Mouse (Mus musculus) kidney, adult 8-10 months (tissue): ENCODE measurements around the gene Rnf157.
A peak's percentile ranks its signal among the peaks of the same experiment; 100 is the strongest.

Experiments used
- DNase-seq, 2 experiments: peaks; one replicate each; pipeline ENCODE4 v3.0.0; 2022

Rnf157 gene

DNA sequence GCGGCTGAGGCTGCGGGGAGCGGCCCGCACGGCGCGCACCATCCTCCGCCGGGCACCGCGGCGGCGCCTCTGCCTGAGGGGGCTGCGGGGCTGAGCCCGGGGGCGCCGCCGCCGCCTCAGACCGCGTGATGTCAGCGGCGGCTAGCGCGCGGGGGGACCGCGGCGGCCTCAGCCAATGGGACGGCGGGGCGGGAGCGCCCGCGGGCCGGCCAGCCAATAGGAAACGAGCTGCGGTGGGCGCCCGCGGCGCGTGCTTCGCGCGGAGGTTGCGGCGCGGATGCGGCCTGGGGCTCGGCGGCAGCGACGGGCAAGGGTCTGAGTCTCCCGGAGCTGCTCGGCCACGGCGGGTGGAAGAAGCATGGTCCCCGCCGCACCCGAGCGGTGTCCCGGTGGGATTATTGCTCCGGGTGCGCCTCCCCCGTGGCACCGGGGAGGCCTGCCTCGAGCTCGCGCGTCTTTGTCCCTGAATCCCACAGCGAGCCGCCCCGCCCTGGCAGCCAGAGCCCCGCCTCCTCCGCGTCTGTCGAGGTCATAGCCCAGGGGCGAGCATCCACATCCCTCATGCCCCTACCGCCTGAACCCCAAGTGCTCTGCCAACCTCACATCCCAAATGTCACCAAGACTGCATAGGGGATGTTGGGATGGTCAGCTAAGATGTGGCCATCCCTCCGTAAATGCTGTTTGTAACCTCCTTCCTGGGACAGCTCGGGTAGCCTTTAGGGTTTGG, at the start of gene Rnf157:
Rnf157 (minus strand) TSS at position 129 of the 727 bp plus-strand sequence.
- DNase-seq: peak in 1 of 2 experiments; percentile 54

DNA sequence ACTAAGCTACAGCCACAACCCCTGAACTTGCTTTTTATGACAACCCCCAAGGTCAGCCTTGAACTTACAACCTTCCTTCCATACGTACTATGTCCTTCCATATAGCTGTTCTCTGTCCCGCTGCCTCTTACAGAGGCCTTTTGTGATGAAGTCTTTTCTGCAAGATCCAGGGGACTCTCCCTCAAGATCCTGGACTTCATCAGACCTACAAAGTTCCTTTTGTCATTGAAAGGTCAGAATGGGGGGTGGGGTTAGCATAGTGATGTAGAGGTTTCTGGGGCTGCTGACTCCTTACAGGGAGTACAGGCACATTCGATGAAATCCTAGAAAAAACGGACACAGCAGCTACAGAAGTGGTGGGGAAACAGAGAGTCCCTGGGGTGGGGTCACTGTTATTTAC, 47.0 kb upstream of the Rnf157 start:
- no peak for DNase-seq

DNA sequence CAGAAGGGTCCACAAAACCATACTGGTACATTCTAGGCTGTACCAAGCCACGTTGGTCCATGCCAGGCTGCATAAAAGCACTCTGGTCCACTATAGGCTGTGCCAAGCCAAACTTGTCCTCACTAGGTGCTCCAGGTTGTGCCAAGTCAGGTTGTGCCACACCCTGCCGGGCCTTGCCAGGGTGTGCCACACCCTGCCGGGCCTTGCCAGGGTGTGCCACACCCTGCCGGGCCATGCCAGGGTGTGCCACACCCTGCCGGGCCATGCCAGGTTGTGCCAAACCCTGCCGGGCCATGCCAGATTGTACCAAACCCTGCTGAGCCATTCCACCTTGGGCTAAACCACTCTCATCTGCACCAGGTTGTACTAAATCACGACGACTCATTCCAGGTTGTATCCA, 43.4 kb upstream of the Rnf157 start:
- no peak for DNase-seq

DNA sequence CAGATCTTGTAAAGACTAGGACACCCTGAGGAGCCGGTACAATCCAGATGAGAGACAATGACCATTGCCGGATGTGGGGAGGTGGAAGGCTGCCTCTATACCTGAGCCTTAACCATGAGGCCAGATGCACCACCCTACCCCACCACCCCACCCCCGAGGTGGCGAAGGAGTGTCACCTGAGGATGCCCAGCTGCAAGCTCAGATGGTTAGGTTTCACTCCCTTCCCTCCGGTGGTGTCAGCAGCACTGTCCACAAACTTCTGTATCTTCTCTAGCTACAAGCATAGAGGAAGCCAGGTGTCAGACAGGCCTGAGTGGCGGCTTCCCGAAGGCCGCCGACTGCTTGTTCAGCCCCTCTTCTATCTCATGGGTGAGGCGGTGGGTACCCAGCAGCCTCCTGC, 41.1 kb upstream of the Rnf157 start:
- no peak for DNase-seq

DNA sequence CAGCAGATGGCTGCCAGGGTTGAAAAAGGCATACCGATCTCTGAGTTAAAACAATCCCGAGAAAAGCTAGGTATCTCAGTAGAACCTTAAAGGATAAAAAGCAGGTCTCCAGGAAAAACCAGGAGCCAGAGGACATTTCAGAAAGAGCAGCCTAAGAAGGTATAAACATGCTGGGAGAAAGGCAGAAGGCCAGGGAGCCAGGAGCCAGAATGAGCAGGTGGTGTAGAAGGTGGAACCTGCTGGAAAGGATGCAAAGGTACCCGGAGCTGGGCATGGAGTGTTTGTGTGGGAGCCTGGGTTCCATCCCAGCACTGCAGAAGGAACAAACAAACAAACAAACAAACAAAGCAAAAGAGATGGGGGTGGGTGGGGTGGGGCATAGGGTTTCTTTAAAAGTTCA, 36.5 kb upstream of the Rnf157 start:
- no peak for DNase-seq

DNA sequence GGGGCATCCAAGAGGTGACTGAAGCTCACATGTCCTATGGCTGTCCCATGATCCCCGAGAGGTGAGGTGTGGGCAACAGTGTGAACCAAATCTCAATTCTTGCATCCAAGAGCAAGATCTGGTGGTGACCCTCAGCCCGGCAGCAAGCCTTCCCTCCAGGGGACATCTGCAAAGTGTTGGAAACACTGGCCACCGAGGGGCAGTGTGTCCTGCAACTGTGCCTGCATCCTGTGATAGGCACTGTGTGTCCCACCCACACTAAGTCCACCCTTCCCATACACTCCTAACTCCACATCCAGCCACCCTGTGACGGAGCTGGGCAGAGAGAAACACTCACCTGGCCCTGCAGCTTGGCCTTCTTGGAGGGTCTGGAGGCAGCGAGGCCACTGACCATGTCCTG, 35.0 kb upstream of the Rnf157 start:
- no peak for DNase-seq

DNA sequence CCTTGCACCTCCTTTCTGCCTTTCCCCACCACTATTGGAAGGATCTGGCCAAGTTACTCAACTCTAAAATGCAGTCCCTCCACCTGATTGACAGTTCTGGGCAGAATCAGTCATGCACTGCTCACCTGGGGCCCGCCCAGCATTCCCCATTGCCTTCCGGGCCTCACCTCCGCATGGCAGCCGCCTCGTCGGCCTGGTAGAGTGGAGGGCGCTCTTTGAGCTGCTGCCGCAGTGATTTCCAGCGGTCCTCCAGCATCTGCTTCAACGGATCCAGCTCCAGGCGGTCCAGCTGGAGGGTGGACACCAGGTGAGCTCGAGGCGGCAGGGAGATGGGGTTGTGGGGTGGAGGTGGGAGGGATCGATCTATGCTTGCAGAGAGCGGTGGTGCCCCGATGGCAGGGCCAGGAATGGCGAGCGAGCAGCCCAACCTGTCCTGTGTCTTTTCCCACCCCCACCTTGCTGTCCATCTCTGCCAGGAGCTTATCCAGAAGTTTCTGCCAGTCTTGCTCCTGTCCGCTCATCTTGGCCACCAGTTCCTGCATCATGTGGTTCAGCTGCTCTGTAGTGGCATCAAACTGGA, 33.6 kb upstream of the Rnf157 start:
- DNase-seq: no peak

DNA sequence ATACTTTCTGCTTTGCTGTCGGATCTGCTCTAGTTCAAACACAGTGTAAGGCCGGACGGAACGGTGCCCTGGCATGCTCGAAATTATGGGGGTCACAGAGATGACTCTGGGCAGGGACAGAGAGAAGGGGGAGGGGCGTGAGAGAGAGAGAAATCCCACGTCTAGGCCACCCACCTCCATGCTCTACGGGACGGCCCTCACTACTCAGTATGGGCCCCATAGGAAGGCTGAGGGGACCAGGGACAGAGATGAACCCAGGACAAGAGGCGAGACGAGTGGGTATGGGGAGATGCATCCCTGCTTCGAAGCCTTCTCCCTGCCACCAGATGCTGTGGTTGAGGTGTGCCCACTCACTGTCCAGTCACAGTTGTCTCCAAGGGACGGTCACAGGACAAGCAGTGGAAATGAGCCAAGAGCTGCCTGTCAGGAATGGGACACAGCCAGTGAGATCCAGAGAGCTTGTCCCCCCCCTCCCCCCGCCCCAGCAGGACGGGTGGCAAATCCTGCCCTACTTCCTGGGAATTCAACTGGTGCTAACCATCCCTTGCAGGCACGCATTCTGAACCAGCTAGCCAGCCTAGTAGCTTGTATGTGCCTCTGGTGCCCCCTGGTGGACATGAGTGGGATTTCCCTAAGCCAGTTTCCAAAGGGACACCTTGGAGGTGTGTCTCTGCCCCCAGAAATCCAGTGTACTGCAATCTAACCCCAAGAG, 32.9 kb upstream of the Rnf157 start:
- peak; percentile 85 to 96 for DNase-seq

DNA sequence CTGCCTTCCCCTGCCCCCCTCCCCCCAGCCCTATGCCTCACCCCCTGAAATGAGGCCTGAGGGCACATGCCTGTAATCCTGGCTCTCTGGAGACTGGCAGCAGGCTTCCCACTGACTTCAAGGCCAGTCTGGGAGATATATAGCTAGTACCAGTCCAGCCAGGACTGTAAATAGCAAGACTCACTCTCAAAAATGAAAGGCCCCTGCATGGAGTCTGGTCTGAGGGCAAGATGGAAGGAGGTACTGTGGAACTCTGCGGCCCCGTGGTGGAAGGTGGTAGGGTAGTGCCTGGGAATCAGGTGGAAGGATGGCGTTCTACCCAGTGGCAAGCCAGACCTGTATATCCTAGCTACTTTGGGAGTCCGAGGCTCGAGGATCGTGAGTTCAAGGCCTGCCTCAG, 31.1 kb upstream of the Rnf157 start:
- DNase-seq: no peak

DNA sequence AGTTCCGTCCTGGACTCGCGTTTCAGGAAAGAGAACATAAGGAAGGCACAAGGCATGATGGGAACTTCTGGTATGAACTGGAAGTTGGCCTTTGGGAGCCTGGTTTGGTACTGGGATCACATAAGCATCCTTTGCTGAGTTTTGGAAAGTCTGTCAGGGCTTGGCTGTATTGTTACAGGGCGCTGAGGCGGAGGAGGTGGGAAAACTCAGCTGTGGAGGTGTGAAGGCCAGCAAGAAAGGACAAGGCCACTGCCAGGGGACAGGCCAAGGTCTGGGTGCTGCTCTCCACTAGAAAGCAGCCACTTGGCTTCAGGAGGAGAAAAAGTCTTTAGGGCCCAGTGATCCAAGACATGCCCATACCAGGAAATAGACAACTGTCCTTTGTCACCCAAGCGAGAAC, 30.5 kb upstream of the Rnf157 start:
- DNase-seq: no peak

DNA sequence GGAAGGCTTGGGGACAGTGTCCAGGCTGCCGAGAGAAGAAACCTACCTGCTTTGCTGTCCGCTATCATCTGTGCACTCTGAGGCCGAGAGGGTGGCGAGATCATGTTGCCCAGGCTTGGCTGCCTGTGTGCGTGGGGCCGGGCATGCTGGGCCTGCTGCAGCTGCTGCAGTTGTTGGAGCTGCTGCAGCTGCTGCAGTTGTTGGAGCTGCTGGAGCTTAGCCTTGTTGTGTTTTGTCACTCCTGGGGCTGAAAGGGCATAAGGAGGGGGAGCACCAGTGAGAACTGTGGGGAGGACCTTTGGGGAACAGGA, 30.0 kb upstream of the Rnf157 start:
- DNase-seq: no peak

DNA sequence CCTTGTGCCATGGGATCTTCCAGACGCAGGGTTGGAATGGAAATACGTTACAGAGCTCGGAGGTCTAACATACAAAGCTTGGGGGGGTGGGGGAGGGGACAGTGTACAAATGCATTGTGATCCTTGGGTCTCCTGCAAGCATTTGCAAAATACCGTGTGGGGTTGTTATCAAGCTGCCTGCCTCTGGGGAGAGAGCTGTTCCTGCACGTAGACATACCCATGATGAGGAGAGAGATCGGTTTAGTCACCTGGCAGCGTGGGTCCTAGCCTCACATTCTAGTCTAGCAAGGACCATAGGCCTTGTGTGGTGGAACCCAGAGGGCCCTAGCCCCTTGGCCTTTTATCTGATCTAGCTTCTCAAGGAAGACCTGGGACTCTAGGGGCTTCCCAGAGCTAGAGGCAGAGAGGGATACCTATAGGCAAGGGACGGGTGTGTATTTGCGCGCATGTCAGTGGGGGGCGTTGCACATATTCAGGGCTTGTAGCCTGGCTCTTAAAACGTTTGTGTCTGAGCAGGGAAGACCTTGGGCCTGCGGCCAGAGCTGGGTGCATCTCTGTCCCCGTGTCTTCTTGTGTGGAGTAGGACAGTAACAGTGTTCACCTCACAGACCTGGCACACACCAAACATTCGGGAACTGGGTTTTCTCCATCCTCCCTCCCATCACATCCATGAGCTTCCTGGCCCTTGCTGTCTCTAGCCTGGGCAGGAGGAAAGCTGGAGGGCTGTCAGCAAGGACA, 29.5 kb upstream of the Rnf157 start:
- no peak for DNase-seq

DNA sequence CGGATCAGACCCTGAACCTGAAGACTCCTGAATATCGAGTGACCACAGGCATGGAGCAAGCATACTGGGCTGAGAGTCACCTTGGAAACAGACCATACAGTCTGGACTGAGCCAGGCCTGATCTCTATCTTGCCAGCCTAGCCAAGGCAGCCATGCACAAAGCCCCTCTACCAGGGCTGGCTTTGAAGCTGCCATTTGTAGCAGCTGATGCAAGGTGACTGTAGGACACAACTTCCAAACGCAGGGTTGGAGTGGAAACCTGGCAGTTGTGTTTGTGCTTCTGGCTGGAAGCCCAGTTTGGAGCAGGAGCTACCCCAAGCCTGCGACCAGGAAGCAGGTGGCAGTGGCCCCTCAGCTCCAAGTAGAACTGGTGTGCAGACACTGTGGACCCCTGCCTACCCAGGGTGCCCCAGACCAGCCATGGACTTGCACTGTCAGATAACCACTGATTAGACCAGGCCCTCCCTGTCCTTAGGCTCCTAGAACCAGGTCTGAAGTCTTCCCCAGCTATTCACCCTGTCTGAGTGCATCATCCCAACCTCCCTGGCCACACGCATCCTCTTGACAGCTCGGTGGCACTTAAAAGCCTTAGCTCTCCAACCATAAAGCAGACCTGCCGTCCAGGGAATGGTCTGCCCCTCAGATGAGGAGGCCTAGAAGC, 27.7 kb upstream of the Rnf157 start:
- DNase-seq: no peak

DNA sequence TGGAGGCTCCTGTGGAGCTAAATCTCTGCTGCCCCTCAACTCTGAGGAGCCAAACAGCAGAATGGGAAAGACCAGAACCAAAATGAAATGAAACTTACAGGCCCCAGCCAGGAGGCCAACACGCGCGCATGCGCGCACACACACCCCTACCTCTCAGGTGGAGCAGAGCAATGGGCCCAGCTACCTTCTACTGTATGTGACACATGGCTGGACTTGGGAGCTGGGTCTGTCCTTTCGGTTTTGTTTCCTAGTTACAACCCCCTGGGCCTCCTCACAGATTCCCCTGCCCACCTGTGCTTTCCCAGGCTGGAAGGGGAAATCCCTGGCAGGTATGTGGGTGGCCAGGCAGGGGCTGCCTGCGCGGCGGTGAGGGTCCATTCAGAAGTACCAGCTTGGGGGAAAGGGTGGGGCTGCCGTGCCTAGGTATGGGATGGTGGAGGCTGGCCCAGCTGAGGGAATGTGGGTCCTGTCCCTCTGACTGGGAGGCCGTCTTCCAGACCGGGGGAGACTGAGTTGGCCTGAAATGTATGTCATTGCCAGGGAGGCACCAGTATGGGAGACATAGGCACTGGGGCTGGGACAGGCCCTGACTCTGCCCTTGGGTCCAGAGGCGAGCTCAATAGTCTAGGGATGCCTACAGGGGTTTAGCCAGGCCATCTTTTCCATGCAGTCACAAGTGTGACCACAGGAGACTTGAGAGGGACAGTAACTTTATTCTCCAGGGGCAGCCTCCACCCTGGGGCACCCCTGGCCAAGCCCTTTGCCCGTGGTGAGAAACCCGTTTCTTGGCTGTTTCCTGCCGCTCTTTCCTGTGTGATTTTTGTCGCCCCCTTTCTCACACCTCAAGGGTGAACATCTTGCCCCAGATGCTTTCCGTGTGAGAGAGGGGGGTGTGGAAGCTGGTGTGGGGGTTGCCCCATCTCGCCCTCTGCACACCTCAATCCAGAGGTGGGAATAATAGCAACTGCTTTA, 26.7 kb upstream of the Rnf157 start:
- no peak for DNase-seq

DNA sequence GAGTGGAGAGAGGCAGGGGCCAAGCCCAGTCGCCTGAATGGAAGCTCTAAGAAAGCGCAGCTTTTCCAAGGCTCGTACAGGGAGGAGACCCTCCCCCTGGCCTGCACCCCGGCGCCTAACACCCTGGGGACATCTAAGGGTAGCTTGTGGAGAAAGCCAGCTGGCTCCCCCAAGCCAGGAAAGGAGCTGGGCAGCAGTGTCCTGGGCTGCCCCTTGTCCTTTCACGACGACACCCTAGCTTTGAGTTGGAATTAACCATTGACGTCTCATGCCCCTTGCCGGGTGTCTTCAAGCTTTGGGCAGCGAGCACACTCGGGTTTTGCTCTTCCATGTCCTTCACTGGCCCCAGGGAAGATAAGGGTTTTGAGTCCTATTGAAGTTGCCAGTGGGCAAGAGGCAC, 24.7 kb upstream of the Rnf157 start:
- no peak for DNase-seq

DNA sequence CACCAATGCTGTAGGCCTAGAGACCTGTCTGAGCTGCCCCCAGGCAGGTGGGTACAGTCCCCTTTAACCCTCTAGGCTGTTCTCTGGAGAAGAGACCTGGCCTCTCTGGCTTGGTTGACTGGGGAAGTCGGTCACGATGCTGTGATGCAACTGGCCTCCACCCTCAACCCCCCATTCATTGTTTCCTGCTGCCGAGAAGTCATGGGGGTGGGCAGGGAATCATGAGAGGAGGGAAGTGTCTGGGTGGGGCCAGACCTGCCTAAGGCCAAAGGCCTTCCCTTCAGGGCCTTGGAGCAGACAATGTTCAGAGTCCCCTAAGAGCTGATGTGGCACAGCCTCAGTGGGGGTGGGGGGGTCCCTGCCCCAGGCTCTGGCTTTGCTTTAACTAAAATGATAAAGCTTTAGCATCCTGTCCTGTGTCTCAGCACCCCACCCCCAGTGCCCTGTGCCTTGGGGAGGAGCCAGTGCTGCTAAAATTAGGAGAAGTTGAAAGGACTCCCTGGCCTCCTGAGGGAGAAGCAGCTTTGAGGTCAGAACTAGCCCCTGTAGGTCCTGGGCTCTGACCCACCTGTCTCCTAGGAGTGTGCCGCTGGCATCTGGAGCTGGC, 24.0 kb upstream of the Rnf157 start:
- peak in 1 of 2 experiments; percentile 45 for DNase-seq

DNA sequence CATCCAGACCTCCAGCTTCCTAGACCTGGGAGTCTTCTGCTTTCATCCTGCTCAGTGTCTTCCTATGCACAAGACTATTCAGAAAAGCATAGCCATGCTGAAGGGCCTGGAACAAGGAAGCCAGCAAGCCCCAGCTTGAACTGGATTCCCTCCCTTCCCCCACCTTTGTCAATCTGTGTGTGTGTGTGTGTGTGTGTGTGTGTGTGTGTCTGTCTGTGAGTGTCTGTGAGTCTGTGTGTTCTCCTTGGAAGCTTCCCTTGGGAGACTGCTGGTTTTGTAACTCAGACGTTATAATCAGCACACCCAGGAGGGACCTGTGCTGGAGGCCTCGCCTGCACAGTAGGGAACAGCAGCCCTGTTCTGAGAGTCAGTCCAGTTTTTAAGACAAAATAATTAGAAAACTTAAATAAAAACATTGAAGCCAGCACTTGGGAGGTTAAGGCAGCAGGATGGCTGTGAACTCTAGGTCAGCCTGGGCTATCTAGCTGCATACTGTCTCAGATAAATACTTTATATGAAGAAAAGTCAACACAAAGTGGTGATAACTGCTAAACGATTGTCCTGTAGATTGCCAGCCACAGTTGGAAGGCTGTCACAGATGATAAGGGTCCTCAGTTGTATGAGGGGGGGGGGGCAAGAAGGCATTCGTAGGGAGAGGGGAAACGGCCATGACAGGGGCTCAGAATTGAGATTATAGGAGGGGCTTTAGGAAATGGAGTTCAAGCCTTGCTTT, 23.3 kb upstream of the Rnf157 start:
- DNase-seq: no peak

DNA sequence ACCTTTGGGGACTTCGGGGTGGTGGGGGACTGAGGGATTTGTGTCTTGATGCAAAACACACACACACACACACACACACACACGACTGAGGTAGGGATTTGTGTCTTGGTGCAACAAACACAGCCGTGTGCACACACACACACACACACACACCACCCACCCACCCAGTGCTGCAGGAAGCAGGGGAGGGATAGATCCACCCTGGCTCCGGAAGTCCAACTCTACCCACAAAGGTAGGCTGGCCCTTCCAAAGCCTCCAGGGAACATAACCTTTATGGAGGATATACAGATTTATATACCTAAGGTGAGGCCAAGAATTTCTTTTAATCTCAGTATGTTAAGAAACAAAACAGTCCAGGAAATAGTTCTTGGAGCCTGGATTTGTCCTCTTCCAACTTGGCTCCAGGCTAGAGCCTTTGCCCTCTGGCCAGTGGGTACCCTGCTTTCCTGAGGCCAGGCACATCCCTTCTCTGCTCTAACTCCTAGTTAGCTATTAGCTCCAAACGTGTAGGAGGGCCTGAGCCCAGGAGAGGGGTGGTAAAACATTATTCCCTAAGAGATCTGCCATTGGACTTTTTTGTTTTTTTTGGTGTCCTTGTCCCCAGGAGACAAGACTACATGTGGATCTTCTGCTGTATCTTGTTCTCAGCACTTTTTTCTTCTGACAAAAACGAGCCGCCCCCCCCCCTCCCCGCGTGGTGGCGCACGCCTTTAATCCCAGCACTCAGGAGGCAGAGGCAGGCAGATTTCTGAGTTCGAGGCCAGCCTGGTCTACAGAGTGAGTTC, 22.3 kb upstream of the Rnf157 start:
- peak; percentile 72 to 83 for DNase-seq

DNA sequence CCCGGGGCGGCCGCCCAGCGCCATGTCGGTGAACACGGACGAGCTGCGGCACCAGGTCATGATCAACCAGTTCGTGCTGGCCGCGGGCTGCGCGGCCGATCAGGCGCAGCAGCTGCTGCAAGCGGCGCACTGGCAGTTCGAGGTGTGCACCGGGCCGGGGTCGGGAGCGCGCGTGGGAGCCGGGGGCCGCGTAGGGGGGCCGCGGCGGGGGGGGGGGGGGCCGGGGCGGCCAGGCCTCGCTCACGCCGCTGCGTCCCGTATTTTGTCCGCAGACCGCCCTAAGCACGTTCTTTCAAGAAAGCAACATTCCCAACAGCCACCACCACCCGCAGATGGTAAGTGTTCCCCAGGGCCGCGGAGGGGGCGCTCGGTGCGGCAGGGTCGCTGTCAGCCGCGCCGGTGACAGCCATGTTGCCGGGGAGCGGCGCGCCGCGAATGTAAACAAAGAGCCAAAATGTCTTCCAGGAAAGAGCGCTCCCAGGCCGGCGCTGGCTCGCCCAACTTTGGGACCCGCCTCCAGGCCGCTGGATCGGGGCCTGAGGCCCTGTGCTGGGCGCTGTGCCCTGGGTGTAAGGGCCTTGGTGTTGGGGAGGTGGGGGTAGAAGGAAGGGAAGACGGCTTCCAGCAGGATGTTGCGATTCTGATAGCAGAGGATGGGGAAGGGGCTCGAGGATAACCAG, 21.6 kb upstream of the Rnf157 start:
- DNase-seq: peak in 1 of 2 experiments; percentile 64
